Mouse (Mus musculus) neural tube, embryonic 14.5 days (tissue): ENCODE measurements at regions not wholly inside any gene's neighbourhood (a gene's known extent, or its start where the extent isn't known, plus 50 kb on each side); places are given as distances from the start of the nearest gene placed in this dataset.

Experiments used
- ATAC-seq: fragments of 200-750 bp; cut with Nextera tagmentation; 2 replicates; pipeline ENCODE4 v1.8.0; 2017; ENCODE audit warnings: low read depth, mild to moderate bottlenecking, moderate TSS enrichment, moderate library complexity
- H3K27ac ChIP-seq: fragments of 300-500 bp; sonication (generic); 2 replicates; pipeline ENCODE4 v1.5.1; 2014; ENCODE audit warnings: low read depth, mild to moderate bottlenecking, control low read depth, low read length, moderate library complexity, mixed read lengths
- H3K27me3 ChIP-seq: fragments of 300-500 bp; sonication (generic); 2 replicates; pipeline ENCODE4 v1.6.1; 2014; ENCODE audit warnings: low read length; ENCODE audit not compliant: control insufficient read depth, insufficient read depth
- H3K36me3 ChIP-seq: fragments of 300-500 bp; sonication (generic); 2 replicates; pipeline ENCODE4 v1.6.1; 2014; ENCODE audit warnings: low read length, mixed read lengths; ENCODE audit not compliant: control insufficient read depth, insufficient read depth
- H3K4me1 ChIP-seq: fragments of 300-500 bp; sonication (generic); 2 replicates; pipeline ENCODE4 v1.6.1; 2014; ENCODE audit warnings: low read length; ENCODE audit not compliant: control insufficient read depth, insufficient read depth
- H3K4me2 ChIP-seq: fragments of 300-500 bp; sonication (generic); 2 replicates; pipeline ENCODE4 v1.6.1; 2014; ENCODE audit warnings: mild to moderate bottlenecking, low read depth, low read length, control low read depth
- H3K4me3 ChIP-seq: fragments of 300-500 bp; sonication (generic); 2 replicates; pipeline ENCODE4 v1.5.1; 2014; ENCODE audit warnings: low read depth, low read length, control low read depth, mixed read lengths
- H3K9ac ChIP-seq: fragments of 300-500 bp; sonication (generic); replicated peaks from 2 replicates; pipeline ENCODE4 v1.6.1; 2014; ENCODE audit warnings: low read depth, mild to moderate bottlenecking, control low read depth, low read length, mixed read lengths
- H3K9me3 ChIP-seq: fragments of 300-500 bp; sonication (generic); 2 replicates; pipeline ENCODE4 v1.6.1; 2016; ENCODE audit warnings: low read length; ENCODE audit not compliant: control insufficient read depth
- WGBS: fragments of 180-500 bp; shearing (Covaris S2); extraction: QIAGEN DNeasy Blood & Tissue Kit; methylation state at CpG from one replicate; pipeline ENCODE4 v1.1.7; 2014; 5-methylcytosine and 5-hydroxymethylcytosine counted together

- no peak for ATAC-seq
- H3K9ac ChIP-seq: no peak overlapping the region
- H3K4me1 ChIP-seq: peaks cover 8% of the 10 kb centered on the region; the same call in 1 of the 2 replicates
- H3K4me2 ChIP-seq: no peak overlapping the region
- no peaks in the 10 kb centered on the region for H3K27me3 ChIP-seq
- no peaks in the 10 kb centered on the region for H3K9me3 ChIP-seq
- no peak overlapping the region for H3K27ac ChIP-seq
- no peak overlapping the region for H3K4me3 ChIP-seq
- no peaks in the 10 kb centered on the region for H3K36me3 ChIP-seq
These were observed 75.0 kb downstream of the Lbh start for GRCm38 (mm10) chr17:72993134-72993533.

DNA sequence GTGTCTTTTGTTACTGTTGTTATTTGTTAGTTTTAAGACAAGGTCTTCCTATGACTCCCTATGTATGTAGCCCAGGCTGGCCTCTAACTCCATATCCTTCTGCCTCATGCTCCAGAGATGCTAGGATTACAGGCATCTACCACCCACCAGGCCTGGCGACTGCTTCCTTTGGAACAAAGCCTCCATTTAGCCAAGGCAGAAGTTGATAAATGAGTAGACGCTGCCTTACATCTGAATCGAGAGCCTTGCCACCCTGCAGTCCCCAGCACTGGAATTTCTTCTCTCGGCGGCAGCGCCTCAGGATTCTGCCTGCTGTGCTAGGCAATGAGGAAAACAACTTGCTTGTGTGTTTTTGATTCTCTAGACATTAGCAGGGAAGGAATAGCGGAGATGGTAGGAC, 75.5 kb downstream of the Lbh start:
- Histone ChIP-seq H3K9me3 (no peaks in the 10 kb centered on the region), H3K4me2 (no peak overlapping the region), H3K36me3 (no peaks in the 10 kb centered on the region), H3K4me3 (no peak overlapping the region), H3K4me1 (peaks cover 8% of the 10 kb centered on the region; the same call in 1 of the 2 replicates), H3K27me3 (no peaks in the 10 kb centered on the region), H3K9ac (no peak overlapping the region), H3K27ac (no peak overlapping the region)
- ATAC-seq: no peak
- WGBS: 29% methylated on average over 7 of the region's 7 CpGs

GRCm38 (mm10) chr17:72996539-72996938, 78.4 kb downstream of the Lbh start:
- no peak overlapping the region for H3K27ac ChIP-seq
- no peak overlapping the region for H3K9ac ChIP-seq
- 68% methylated on average over 7 of the region's 7 CpGs for WGBS
- H3K4me1 ChIP-seq: peaks cover 8% of the 10 kb centered on the region; the same call in 1 of the 2 replicates
- no peaks in the 10 kb centered on the region for H3K27me3 ChIP-seq
- H3K4me2 ChIP-seq: no peak overlapping the region
- H3K36me3 ChIP-seq: no peaks in the 10 kb centered on the region
- H3K4me3 ChIP-seq: no peak overlapping the region
- H3K9me3 ChIP-seq: no peaks in the 10 kb centered on the region
- no peak for ATAC-seq

DNA sequence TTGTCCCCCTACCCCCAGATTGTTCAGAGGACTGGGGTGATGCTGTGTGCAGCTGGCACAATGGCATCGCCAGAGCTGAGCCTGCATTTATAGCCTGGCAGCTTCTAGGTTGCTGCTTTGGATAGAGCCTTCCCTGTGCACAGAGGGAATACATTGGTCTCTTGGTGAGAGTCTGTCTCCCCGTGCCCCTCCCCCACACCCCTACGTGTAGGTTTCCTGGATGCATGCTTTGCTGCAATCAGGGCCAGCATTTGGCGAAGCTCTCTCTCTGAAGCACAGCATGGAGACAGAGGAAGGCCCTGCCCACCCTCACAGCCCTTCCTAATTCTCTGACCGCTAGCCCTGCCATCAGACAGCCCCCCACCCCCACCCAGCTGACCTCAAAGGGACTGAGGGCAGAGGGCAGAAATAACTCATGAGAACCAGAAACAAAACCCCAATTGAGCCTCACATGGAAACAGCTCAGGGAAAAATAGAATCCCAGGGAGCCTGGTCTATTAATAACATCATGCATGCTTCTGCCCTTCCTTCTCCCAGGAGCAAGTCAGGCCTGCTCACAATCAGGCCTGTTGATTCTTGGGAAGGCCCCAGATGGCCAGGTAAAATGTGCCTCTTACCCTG, 79.3 kb downstream of the Lbh start:
- ATAC-seq: peak; percentile 78
- H3K9ac ChIP-seq: 0 out of 2 replicates have a peak overlapping the region, but pooled peaks have one; percentile 26
- peak overlapping the region; percentile 34; the same call in 1 of the 2 replicates for H3K27ac ChIP-seq
- no peaks in the 10 kb centered on the region for H3K9me3 ChIP-seq
- no peak overlapping the region for H3K4me3 ChIP-seq
- H3K4me1 ChIP-seq: peaks cover 8% of the 10 kb centered on the region; the same call in 1 of the 2 replicates
- H3K36me3 ChIP-seq: no peaks in the 10 kb centered on the region
- H3K4me2 ChIP-seq: no peak overlapping the region
- no peaks in the 10 kb centered on the region for H3K27me3 ChIP-seq
- WGBS: 3% methylated on average over 5 of the region's 5 CpGs

DNA sequence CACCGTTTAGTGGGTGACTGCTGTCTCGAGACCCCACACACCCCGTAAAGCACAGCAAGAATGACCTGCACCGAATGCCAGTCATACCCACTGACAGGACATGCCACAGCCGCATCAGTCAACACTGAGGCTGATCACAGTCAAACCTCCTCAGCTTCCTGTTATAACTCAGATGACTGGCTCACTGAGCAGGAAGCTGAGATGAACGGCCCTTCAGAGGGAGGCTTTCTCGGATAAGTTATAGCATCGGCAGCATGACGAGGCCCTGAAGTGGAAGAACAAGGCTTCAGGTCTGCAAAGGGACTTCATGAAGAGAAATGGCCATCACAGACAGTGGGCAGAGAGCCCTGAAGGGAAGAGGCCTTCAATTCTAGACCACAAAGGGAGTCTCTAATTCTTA, 87.0 kb downstream of the Lbh start:
- H3K9ac ChIP-seq: no peak overlapping the region
- no peaks in the 10 kb centered on the region for H3K4me1 ChIP-seq
- H3K4me2 ChIP-seq: no peak overlapping the region
- H3K27me3 ChIP-seq: no peaks in the 10 kb centered on the region
- no peak for ATAC-seq
- 79% methylated on average over 9 of the region's 9 CpGs for WGBS
- no peaks in the 10 kb centered on the region for H3K9me3 ChIP-seq
- no peak overlapping the region for H3K27ac ChIP-seq
- no peaks in the 10 kb centered on the region for H3K36me3 ChIP-seq
- H3K4me3 ChIP-seq: no peak overlapping the region

DNA sequence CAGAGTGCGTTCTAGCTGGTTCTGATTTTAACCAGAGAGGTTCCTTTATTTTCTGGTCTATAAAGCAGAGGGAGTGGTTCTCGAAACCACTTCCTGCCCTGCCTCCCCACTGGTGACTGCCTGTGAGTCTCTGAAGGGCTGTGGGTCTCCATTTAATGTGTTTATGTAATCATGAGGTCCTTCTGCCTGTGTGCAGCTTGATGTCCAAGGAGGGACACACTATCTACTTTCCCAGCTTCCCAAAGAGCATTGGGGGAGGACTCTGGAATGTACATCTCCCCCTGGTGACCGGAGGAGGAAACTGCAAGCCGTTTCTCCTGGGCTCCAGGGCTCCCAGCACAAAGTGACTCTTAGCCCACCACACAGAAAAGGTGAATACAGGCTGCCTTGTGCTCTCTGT, 90.8 kb downstream of the Lbh start:
- H3K27ac ChIP-seq: no peak overlapping the region
- no peak overlapping the region for H3K9ac ChIP-seq
- H3K27me3 ChIP-seq: no peaks in the 10 kb centered on the region
- H3K4me1 ChIP-seq: no peaks in the 10 kb centered on the region
- no peak for ATAC-seq
- WGBS: 56% methylated on average over 4 of the region's 4 CpGs
- H3K36me3 ChIP-seq: no peaks in the 10 kb centered on the region
- H3K4me3 ChIP-seq: no peak overlapping the region
- H3K9me3 ChIP-seq: no peaks in the 10 kb centered on the region
- H3K4me2 ChIP-seq: no peak overlapping the region

DNA sequence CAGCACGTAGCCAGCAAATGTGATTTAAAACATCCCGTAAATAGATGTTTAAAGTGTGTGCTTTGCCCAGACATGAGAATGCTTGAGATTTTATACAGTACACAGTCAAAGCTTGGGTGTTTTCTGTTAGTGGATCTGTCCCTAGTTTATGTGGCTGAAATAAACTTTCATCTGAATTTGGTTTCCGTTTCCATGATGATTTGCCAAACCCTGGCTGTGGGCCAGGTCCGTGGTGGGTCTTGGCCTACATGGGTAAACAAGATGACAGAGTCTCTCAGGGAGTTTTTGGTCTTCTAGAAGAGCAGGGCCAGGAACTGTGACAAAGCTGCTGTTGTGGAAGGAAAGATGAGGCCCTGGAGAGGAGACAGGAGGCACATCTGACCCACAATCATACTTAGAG, 91.9 kb downstream of the Lbh start:
- Histone ChIP-seq H3K27ac (no peak overlapping the region), H3K4me2 (no peak overlapping the region), H3K9ac (no peak overlapping the region), H3K27me3 (no peaks in the 10 kb centered on the region), H3K4me3 (no peak overlapping the region), H3K36me3 (no peaks in the 10 kb centered on the region), H3K9me3 (no peaks in the 10 kb centered on the region), H3K4me1 (no peaks in the 10 kb centered on the region)
- 90% methylated on average over 4 of the region's 4 CpGs for WGBS
- ATAC-seq: no peak

GRCm38 (mm10) chr17:73012356-73012755, 94.3 kb downstream of the Lbh start:
- no peak overlapping the region for H3K4me3 ChIP-seq
- no peaks in the 10 kb centered on the region for H3K36me3 ChIP-seq
- ATAC-seq: no peak
- H3K9me3 ChIP-seq: no peaks in the 10 kb centered on the region
- WGBS: 57% methylated on average over 6 of the region's 6 CpGs
- no peak overlapping the region for H3K27ac ChIP-seq
- no peak overlapping the region for H3K9ac ChIP-seq
- no peak overlapping the region for H3K4me2 ChIP-seq
- no peaks in the 10 kb centered on the region for H3K27me3 ChIP-seq
- H3K4me1 ChIP-seq: no peaks in the 10 kb centered on the region

GRCm38 (mm10) chr17:73012954-73013353, 94.8 kb upstream of the Lclat1 start:
- WGBS: 69% methylated on average over 5 of the region's 5 CpGs
- ATAC-seq: no peak
- Histone ChIP-seq H3K4me1 (no peaks in the 10 kb centered on the region), H3K9ac (no peak overlapping the region), H3K27ac (no peak overlapping the region), H3K27me3 (no peaks in the 10 kb centered on the region), H3K4me2 (no peak overlapping the region), H3K9me3 (no peaks in the 10 kb centered on the region), H3K4me3 (no peak overlapping the region), H3K36me3 (no peaks in the 10 kb centered on the region)
